Mouse (Mus musculus) megakaryocyte progenitor cell, adult 5-6 weeks (primary cell): ENCODE data around the gene Hmgcs1. TPM values are rescaled to one million over a fixed set of nuclear protein-coding genes. Genes with fewer than 3 reads are reported as not detected.

ENCODE experiments used
- ATAC-seq: replicated peaks from 2 replicates; pipeline ENCODE4 v1.8.0; 2016; ENCODE audit warnings: mild to moderate bottlenecking, moderate TSS enrichment, inconsistent platforms; ENCODE audit not compliant: poor library complexity
- total RNA-seq, 2 experiments: library from RNA; stranded (forward) in 1 of 2; stranded (reverse) in 1 of 2; fragments of 157-497, 149-512 nt in 1 of 2; fragments of 200-1000 nt in 1 of 2; gene quantifications; 2 replicates each; pipeline versions ENCODE4 v1.2.3 to v1.2.4; 2015 to 2017

Hmgcs1 gene
- total RNA-seq, 2 experiments from 2014 or later, result 21.7 to 26.5 TPM

DNA sequence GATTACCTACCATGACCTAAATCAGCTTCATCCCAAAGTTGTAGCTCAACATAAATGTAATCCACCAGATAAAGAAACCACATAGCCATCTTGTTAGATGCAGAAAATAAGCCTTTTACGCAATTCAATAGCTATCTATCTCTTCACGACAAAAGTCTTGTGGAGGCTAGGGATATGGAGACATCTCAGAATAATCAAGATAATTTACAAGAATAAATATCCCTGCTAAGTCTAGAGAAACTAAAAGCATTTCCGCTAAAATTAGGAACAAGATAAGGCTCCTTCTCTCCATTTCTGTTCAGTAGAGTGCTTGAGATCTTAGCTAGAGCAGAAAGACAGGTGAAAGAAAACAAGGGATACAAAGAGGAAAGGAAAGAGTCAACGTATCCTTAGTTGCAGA is 56.8 kb downstream of the Hmgcs1 start:
- ATAC-seq, result no peak

- 0 out of 2 replicates have a peak, but pooled peaks have one; percentile 16 for ATAC-seq
Observed at GRCm38 (mm10) chr13:119753859-119754634, 63.9 kb downstream of the Hmgcs1 start.

DNA sequence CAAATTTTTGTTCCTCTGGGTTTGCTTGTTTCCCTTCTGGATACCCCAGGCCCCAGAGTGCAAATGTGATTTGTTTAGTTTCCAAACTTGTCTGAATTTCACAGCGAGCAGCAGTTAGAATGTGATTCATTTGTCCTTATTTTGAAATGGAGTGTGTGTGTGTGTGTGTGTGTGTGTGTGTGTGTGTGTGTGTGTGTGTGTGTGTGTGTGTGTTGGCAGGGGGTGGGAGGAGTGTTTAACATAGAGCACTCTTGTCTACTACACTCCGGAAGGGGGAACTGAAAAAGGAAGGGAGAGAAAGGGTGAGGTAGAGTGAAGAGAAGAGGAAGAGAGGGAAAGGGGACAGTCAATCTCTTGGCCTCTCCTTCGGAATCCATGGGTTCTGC is 64.4 kb downstream of the Hmgcs1 start:
- ATAC-seq, result peak; percentile 40; the same call in 1 of the 2 replicates

DNA sequence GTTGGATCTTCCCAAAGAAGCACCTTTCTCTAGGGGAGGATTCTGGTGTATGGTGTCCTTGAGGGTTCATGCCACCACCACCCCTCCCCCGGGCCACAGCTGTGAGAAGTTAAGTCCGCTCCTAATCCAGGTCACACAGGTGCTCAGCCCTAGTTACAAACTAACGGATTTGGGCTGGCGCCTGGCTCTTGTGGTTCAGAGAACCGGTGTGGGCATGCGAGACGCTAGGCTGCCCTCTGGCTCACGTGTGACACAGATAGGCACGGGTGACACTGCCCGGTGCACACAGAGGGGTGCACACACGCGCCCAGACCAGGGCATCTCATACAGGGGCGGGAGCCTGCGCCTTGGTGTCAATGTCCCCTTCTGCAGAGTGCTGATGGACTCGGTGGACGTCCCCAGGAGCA is 65.0 kb downstream of the Hmgcs1 start:
- peak; percentile 47 for ATAC-seq

GRCm38 (mm10) chr13:119755681-119756471 is 65.7 kb downstream of the Hmgcs1 start, which contains the start of gene Nim1k:
TSS of gene Nim1k (minus strand) at chr13:119755882.
- ATAC-seq, result peak; percentile 62

GRCm38 (mm10) chr13:119756831-119757230 is 66.7 kb downstream of the Hmgcs1 start:
- no peak for ATAC-seq

Other genes starting within 250 kb of the Hmgcs1 start
- gene 4833420G17Rik, start 227.6 kb upstream of the Hmgcs1 start, total RNA-seq (2015), result 57.9 and 62.6 TPM in 2 replicates
- 35.7 and 54.5 TPM in 2 replicates for gene 4833420G17Rik, start 227.6 kb upstream of the Hmgcs1 start, total RNA-seq (2017)
- gene Tmem267, start 202.3 kb upstream of the Hmgcs1 start, total RNA-seq (2015), result 13.9 and 14.5 TPM in 2 replicates
- 3.4 and 6.6 TPM in 2 replicates for gene Tmem267, start 202.3 kb upstream of the Hmgcs1 start, total RNA-seq (2017)
- 0.81 and 1.9 TPM in 2 replicates for gene 3110070M22Rik, start 202.0 kb upstream of the Hmgcs1 start, total RNA-seq (2015)
- 1.00 and 1.1 TPM in 2 replicates for gene 3110070M22Rik, start 202.0 kb upstream of the Hmgcs1 start, total RNA-seq (2017)
- 0.12 and 0.22 TPM in 2 replicates for gene Ccl28, start 66.6 kb upstream of the Hmgcs1 start, total RNA-seq (2015)
- 0.27 and 0.67 TPM in 2 replicates for gene Ccl28, start 66.6 kb upstream of the Hmgcs1 start, total RNA-seq (2017)
- gene Nim1k, start 65.5 kb downstream of the Hmgcs1 start, total RNA-seq (2015), result 0.59 and 1.3 TPM in 2 replicates
- gene Nim1k, start 65.5 kb downstream of the Hmgcs1 start, total RNA-seq (2017), result 0.50 and 0.54 TPM in 2 replicates
- gene Zfp131, start 100.5 kb downstream of the Hmgcs1 start, total RNA-seq (2015), result 59.6 and 67.6 TPM in 2 replicates
- gene Zfp131, start 100.5 kb downstream of the Hmgcs1 start, total RNA-seq (2017), result 50.9 and 64.3 TPM in 2 replicates
- gene AF067063, start 139.8 kb downstream of the Hmgcs1 start, total RNA-seq (2015), result not detected in 2 replicates
- gene AF067063, start 139.8 kb downstream of the Hmgcs1 start, total RNA-seq (2017), result not detected in 2 replicates
- gene D13Ertd608e, start 145.6 kb downstream of the Hmgcs1 start, total RNA-seq (2015), result not detected in 2 replicates
- not detected in 2 replicates for gene D13Ertd608e, start 145.6 kb downstream of the Hmgcs1 start, total RNA-seq (2017)
- not detected in 2 replicates for gene Tcstv1, start 204.4 kb downstream of the Hmgcs1 start, total RNA-seq (2015)
- not detected in 2 replicates for gene Tcstv1, start 204.4 kb downstream of the Hmgcs1 start, total RNA-seq (2017)
- gene Gm21761, start 238.9 kb downstream of the Hmgcs1 start, total RNA-seq (2015), result not detected in 2 replicates
- gene Gm21761, start 238.9 kb downstream of the Hmgcs1 start, total RNA-seq (2017), result not detected in 2 replicates